Mouse (Mus musculus): ENCODE measurements around the gene Myo16.

Myo16 gene

GRCm38 (mm10) chr8:10415885-10416284 is 262.2 kb downstream of the Myo16 start:
- DNase-seq = no peak

DNA sequence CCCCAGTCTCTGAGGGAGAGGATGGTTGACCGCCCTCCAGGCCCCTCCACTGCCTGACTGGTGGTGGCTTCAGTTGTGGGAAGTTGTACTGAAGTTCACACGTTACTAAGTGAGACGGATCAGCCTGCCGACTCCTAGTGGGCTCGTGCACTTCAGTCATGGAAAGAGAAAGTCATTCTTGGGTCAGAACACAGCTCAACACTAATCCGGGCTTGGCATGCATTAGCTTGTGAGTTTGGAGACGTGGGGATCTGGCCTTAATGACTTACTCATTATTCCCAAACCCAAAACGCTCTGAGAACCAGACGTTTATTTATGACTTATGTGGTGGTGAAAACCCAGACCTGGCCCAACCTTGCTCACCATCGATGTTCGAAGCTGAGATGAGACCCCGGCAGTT is 263.1 kb downstream of the Myo16 start:
- DNase-seq = no peak

DNA sequence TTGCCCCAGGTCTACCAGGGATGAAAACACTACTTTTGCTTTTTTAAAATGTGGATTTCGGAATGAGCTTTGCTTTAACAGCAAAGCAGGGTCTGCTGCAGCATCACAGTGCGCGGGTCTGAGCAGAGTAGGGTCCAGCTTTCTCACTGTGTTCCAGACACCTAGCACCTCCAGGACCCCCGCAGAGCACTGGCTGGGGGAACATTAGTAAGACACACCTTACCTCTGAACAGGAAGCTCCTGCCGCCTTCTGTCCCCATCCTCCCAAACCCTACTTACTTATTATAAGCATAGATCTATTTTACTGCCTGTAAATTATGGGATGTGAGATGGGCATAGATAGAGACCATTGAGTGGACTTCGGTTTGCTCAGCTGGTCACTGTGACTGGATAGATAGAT is 263.6 kb downstream of the Myo16 start:
- DNase-seq = no peak

DNA sequence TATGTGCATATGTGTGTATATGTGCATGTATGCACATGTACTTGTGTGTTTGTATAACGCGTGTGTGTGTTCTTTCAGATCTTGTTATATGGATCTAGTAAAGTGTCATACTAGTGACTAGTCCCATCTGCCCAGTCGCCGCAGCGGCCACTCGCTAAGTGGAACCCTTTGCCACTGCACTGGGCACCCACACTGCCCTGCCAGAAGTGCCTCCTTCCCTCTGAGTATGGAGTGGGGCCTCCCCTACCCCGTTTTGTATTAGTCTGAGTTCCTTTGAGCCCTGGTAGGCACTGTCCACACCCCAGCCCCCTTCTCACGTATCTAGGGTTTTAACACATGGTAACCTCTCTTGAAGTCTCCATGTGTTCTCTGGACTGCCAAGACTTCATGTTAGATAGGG is 264.3 kb downstream of the Myo16 start:
- DNase-seq = no peak

- DNase-seq = no peak
Measured at GRCm38 (mm10) chr8:10418971-10419370, 265.3 kb downstream of the Myo16 start.

- DNase-seq = no peak
Measured at GRCm38 (mm10) chr8:10419726-10420125, 266.0 kb downstream of the Myo16 start.

GRCm38 (mm10) chr8:10420551-10420950 is 266.8 kb downstream of the Myo16 start:
- DNase-seq = no peak

- peak in 1 of 2 experiments; percentile 17 for DNase-seq
Measured at GRCm38 (mm10) chr8:10421516-10422090, 267.9 kb downstream of the Myo16 start.

GRCm38 (mm10) chr8:10435492-10435891 is 281.8 kb downstream of the Myo16 start:
- DNase-seq = no peak

DNA sequence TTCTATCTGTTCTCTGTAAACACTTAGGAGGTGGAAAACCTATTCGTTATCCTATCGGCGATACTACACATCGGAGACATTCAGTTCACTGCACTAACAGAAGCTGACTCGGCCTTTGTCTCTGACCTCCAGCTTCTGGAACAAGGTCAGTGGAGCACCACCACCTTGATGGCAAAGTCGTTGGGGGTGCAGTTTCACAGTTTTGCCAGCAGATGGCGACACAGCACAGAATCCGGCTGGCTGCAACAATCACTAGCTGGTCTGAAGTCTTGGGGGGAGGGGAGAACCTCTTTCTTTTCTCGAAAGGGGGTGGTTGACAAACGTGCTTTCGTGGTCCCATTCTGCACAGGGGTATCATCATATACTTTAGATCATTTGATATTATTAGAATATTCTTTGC is 285.1 kb downstream of the Myo16 start:
- DNase-seq = peak; percentile 79 to 82

- DNase-seq = no peak
Measured at GRCm38 (mm10) chr8:10439595-10440453, 286.1 kb downstream of the Myo16 start.

GRCm38 (mm10) chr8:10442562-10442961 is 288.9 kb downstream of the Myo16 start:
- no peak for DNase-seq

- no peak for DNase-seq
Measured at GRCm38 (mm10) chr8:10445011-10445410, 291.3 kb downstream of the Myo16 start.

DNA sequence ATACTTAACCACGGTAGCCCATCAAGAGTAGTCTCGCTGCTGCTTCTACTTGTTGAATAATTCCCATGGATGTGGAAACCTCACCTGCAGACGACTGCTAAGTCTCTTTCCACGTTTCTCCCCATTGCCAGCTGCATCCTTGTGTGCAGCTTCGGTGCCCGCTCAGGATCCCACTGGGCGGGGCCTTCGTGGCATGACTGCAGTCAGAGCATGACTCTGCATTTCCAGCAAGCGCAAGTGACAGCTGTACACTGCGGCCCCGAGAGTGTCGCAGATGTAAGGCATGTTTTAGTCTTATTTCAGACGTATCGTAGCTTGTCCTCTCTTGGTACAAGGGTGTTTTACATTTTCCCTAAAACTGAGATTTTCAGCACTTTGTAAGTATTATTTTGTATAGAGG is 294.8 kb downstream of the Myo16 start:
- DNase-seq = peak in 1 of 2 experiments; percentile 20

DNA sequence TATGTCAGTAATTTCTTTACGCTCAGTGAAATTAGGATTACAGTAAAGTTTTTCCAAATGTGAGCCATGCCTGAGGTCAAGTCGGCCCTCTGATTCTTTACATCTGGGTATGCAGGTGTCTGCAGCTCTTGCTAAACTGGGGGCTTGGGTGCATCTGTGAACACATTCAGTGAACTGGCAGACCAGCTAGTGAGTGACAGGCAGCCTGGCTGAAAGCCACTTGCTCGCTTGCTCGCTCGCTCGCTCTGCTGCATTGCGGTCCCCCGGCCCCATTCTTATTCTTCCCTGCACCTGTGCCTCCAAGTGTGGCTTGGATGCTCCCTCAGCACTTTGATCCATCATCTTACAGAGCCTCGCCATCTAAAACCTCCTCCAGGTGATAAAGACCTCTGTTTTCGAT is 299.3 kb downstream of the Myo16 start:
- DNase-seq = no peak

DNA sequence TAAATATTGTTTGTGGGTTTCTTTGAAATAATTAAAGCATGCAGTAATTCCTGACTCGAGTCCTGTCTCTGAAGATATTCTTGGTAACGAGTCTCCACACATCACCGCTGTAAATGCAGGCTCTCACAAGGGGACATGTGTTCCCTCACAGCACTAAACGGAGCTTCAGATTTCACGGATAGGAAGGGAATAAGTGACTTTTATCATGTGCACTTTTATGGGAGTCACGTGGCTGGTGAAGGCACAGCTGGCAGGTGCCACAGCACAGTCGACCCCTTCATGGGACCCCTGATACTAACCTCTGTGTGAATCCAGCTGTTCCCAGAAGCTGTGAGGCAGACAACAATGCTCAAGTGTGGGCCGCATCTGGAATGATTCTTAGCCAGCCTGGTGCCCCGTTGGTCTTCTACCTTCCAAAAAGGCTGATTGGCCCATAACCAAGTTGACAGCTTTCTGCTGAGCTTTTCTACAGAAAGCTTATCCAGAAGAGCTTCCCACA is 304.5 kb downstream of the Myo16 start:
- DNase-seq = no peak

- no peak for DNase-seq
Measured at GRCm38 (mm10) chr8:10462271-10462670, 308.6 kb downstream of the Myo16 start.

GRCm38 (mm10) chr8:10468490-10468889 is 314.8 kb downstream of the Myo16 start:
- DNase-seq = no peak

- DNase-seq = no peak
Measured at GRCm38 (mm10) chr8:10469658-10470057, 315.9 kb downstream of the Myo16 start.

GRCm38 (mm10) chr8:10470280-10470679 is 316.6 kb downstream of the Myo16 start:
- DNase-seq = no peak

GRCm38 (mm10) chr8:10472371-10472770 is 318.7 kb downstream of the Myo16 start:
- no peak for DNase-seq

- DNase-seq = no peak
Measured at GRCm38 (mm10) chr8:10474446-10474845, 320.7 kb downstream of the Myo16 start.

DNA sequence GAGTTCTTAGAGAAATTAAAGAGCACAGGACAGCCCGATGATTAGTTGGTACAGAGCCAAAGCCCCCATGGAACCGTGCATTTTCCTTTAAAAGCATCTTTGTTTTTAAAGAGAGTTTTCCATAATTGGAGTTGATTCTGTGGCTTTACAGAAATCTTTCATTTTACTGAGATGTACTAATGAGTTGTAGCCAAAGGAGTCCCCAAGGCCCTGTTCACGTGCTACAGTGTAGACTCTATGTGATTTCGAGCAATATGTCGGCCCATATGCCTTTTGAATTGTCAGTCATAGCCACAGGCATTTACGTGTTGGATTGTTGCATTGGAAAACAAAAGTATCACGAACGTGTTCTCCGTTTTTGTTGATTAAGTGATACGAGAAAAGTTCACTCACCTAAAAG is 325.3 kb downstream of the Myo16 start:
- no peak for DNase-seq

DNA sequence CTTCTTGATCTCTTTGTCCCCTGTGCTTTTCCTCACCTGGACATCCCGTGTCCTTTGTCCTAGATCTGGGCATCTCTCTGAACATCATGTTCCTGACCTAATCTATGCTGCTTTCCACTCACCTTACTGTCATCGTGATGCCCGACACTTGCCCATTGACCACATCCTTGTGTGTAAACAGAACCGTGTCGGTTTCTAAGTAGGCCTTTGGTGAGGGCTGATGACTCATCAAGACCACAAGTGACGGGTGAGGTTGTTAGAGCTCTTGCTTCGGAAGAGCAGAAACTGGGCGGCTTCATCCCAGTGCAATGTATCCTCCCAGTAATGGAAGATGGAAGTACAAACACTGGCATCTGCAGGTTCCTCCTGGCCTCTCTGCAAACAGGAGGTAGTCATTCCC is 327.1 kb downstream of the Myo16 start:
- DNase-seq = no peak
